8 mouse cellular contexts compared by ENCODE assay signal in genomic region chr10:3974380-3974779, GRCm38 (mm10). TPM values are rescaled to one million over a fixed set of nuclear protein-coding genes. Genes with fewer than 3 reads are reported as not detected.
DNase-seq lines count a peak whose midpoint lies in the region; ATAC-seq and TF ChIP-seq lines count a peak whose summit lies in the region.

No protein-coding gene starts in this region.

- ATAC-seq in CD4-positive, CD25-positive, alpha-beta regulatory T cell, adult 4 months, result no peak
- no peak for ATAC-seq in hindbrain, embryonic 16.5 days
- ATAC-seq in liver, embryonic 13.5 days (ENCODE audit: low read depth), result no peak

- H3K4me1 ChIP-seq in hindbrain, embryonic 10.5 days (replicated peaks), result peaks cover 29% of the 10 kb centered on the region
- H3K4me1 ChIP-seq in hindbrain, embryonic 16.5 days (ENCODE audit: control insufficient read depth, insufficient read depth, low read depth, low read length), result peaks cover 3% of the 10 kb centered on the region; the same call in 1 of the 2 replicates
- H3K4me1 ChIP-seq in ES-Bruce4 (ENCODE audit: control insufficient read depth, insufficient read depth, low read length), result peaks cover 6% of the 10 kb centered on the region
- peaks cover 62% of the 10 kb centered on the region for H3K4me1 ChIP-seq in liver, embryonic 13.5 days (replicated peaks)

- peak; percentile 10 for DNase-seq in CD4-positive, CD25-positive, alpha-beta regulatory T cell, adult 2 months (ENCODE audit: low read depth, low spot score)
- DNase-seq in hindbrain, embryonic 10.5 days (ENCODE audit: low spot score), result no peak
- DNase-seq in liver, embryonic 13.5 days, result no peak
- no peak for DNase-seq in MN1 (ENCODE audit: low spot score)
- DNase-seq in right cerebral cortex, postnatal 4 days, result no peak

- H3K9ac ChIP-seq in hindbrain, embryonic 16.5 days (ENCODE audit: low read depth, low read length), result no peak overlapping the region
- H3K9ac ChIP-seq in ES-Bruce4 (ENCODE audit: low read depth, poor library complexity, severe bottlenecking), result no peak overlapping the region
- H3K9ac ChIP-seq in liver, embryonic 13.5 days, result peak overlapping the region; percentile 95

- H3K4me3 ChIP-seq in hindbrain, embryonic 10.5 days, result peak overlapping the region; percentile 76
- no peak overlapping the region for H3K4me3 ChIP-seq in hindbrain, embryonic 16.5 days (ENCODE audit: low read length)
- peak overlapping the region; percentile 3 for H3K4me3 ChIP-seq in ES-Bruce4 (ENCODE audit: low read depth, low read length)
- H3K4me3 ChIP-seq in liver, embryonic 13.5 days (replicated peaks), result peak overlapping the region; percentile 87

- H3K4me2 ChIP-seq in hindbrain, embryonic 16.5 days (ENCODE audit: low read length), result no peak overlapping the region
- H3K4me2 ChIP-seq in liver, embryonic 13.5 days, result peak overlapping the region; percentile 98

- WGBS in hindbrain, embryonic 10.5 days, result 75% methylated on average over 3 of the region's 3 CpGs
- 71% methylated on average over 3 of the region's 3 CpGs for WGBS in hindbrain, embryonic 16.5 days
- WGBS in liver, embryonic 13.5 days (ENCODE audit: insufficient replicate concordance), result 51% methylated on average over 3 of the region's 3 CpGs

- H3K27me3 ChIP-seq in hindbrain, embryonic 10.5 days (ENCODE audit: insufficient read depth, poor library complexity, severe bottlenecking), result no peaks in the 10 kb centered on the region
- H3K27me3 ChIP-seq in hindbrain, embryonic 16.5 days (replicated peaks; ENCODE audit: control insufficient read depth, insufficient read depth, low read length), result no peaks in the 10 kb centered on the region
- H3K27me3 ChIP-seq in ES-Bruce4 (ENCODE audit: control insufficient read depth, insufficient read depth, low read length, poor library complexity, severe bottlenecking), result no peaks in the 10 kb centered on the region
- no peaks in the 10 kb centered on the region for H3K27me3 ChIP-seq in liver, embryonic 13.5 days

- no peak for TF ChIP-seq POLR2A in ES-Bruce4 (IDR thresholded peaks at IDR 0.05; ENCODE audit: insufficient read depth, low read length)

- no peak for TF ChIP-seq EP300 in ES-Bruce4 (IDR thresholded peaks at IDR 0.05; ENCODE audit: insufficient read depth, low read depth, low read length)

- H3K27ac ChIP-seq in hindbrain, embryonic 10.5 days, result 0 out of 2 replicates have a peak overlapping the region, but pooled peaks have one; percentile 96
- no peak overlapping the region for H3K27ac ChIP-seq in hindbrain, embryonic 16.5 days (ENCODE audit: low read depth, low read length)
- H3K27ac ChIP-seq in ES-Bruce4 (ENCODE audit: insufficient read depth, low read length), result no peak overlapping the region
- peak overlapping the region; percentile 94 for H3K27ac ChIP-seq in liver, embryonic 13.5 days

- TF ChIP-seq CTCF in ES-Bruce4 (IDR thresholded peaks at IDR 0.05; ENCODE audit: low read depth, low read length), result no peak

- peaks cover 12% of the 10 kb centered on the region for H3K36me3 ChIP-seq in hindbrain, embryonic 10.5 days
- H3K36me3 ChIP-seq in hindbrain, embryonic 16.5 days (ENCODE audit: control insufficient read depth, insufficient read depth, low read length), result no peaks in the 10 kb centered on the region; the same call in 1 of the 2 replicates
- peaks cover 10% of the 10 kb centered on the region for H3K36me3 ChIP-seq in ES-Bruce4 (ENCODE audit: control insufficient read depth, insufficient read depth, low read length, poor library complexity, severe bottlenecking)
- H3K36me3 ChIP-seq in liver, embryonic 13.5 days, result peaks cover 29% of the 10 kb centered on the region

- H3K9me3 ChIP-seq in hindbrain, embryonic 10.5 days, result peaks cover under 1% of the 10 kb centered on the region; the same call in 1 of the 2 replicates
- H3K9me3 ChIP-seq in hindbrain, embryonic 16.5 days (ENCODE audit: control insufficient read depth, low read length), result no peaks in the 10 kb centered on the region
- H3K9me3 ChIP-seq in ES-Bruce4 (replicated peaks; ENCODE audit: control insufficient read depth, insufficient read depth, low read length, poor library complexity, severe bottlenecking), result peaks cover 2% of the 10 kb centered on the region
- H3K9me3 ChIP-seq in liver, embryonic 13.5 days (replicated peaks), result no peaks in the 10 kb centered on the region

RNA-seq across cellular contexts. Expression of gene Mthfd1l, which starts 1.5 kb away (rescaled TPM):
- 10 to 100 TPM; 13.4 to 21.5 TPM for polyA plus RNA-seq in CD4-positive, CD25-positive, alpha-beta regulatory T cell, adult 4 months (2017; shearing (Covaris generic))
- 14.0 and 22.9 TPM in 2 replicates for polyA plus RNA-seq in hindbrain, embryonic 10.5 days (2016; fragmentation: Nextera tagmentation; extraction: Ambion mirVana)
- 7.2 and 7.9 TPM in 2 replicates for polyA plus RNA-seq in hindbrain, embryonic 16.5 days (2015; fragmentation: Nextera tagmentation; extraction: Ambion mirVana)
- 48.5 and 53.6 TPM in 2 replicates for polyA plus RNA-seq in ES-Bruce4 (2011; ENCODE audit: insufficient read depth, insufficient read length, low read depth, missing spikeins)
- 26.0 and 31.2 TPM in 2 replicates for polyA plus RNA-seq in liver, embryonic 13.5 days (2015; fragmentation: Nextera tagmentation; extraction: Ambion mirVana)

Comparison
In these comparisons a context has a peak if more than half of its experiments do, and no peak if none do; other contexts are left out.
1. H3K27ac ChIP-seq: peak in hindbrain, embryonic 10.5 days (single experiment) and liver, embryonic 13.5 days (single experiment); none in hindbrain, embryonic 16.5 days (single experiment) and ES-Bruce4 (single experiment).